Mouse (Mus musculus) embryonic fibroblast, embryonic 13.5 days (primary cell): ENCODE results near the gene Plppr4.

ENCODE experiments used
- CTCF ChIP-seq: IDR thresholded peaks from 2 replicates; pipeline ENCODE4 v1.5.1; 2011; ENCODE audit warnings: mild to moderate bottlenecking, control low read depth, low read length, moderate library complexity, borderline replicate concordance; ENCODE audit not compliant: insufficient read depth
- POLR2A ChIP-seq: IDR thresholded peaks from 2 replicates; pipeline ENCODE4 v1.6.1; 2011; ENCODE audit warnings: low read depth, mild to moderate bottlenecking, control low read depth, low read length, moderate library complexity

DNA sequence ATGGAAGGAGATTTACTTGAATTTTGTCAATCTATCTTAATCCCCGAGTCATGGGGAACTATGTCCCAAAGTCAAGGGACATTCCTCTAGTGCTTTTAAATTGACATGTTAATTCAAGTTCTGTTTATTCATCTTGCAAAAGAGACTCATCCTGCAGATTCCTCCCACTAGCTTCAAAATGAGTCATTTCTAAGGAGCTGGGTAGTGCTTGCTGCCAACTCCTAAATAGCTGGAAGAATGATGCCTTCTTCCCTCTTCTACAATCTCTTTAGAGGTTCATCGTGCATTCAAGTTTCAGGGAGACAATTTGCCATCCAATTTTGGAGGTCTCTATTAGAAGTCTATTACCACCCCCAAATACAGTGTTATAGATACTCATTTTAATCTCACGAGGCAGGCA is 3.3 kb downstream of the Plppr4 start:
- TF ChIP-seq CTCF (no peak), POLR2A (no peak)
